Mouse (Mus musculus): Measurements from ENCODE around the gene Hspa1a. TPM values are rescaled to one million over a fixed set of nuclear protein-coding genes. Genes with fewer than 3 reads are reported as not detected.

Hspa1a gene
- total RNA-seq, 2 experiments from 2014 or later, result 3.0 to 5.4 TPM

DNA sequence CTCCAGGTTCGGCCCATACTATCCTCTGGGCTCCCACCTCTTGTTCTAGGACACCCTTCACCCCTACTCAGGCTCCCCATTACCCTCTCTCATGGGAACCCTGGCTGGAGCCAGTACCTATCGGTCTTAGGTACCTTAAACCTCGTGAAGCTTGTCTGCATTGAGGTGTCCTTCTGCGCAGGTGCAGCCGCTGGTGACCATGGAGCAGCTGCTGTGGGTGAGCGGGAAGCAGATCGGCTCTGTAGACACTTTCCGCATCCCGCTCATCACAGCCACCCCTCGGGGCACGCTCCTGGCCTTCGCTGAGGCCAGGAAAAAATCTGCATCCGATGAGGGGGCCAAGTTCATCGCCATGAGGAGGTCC lies 40.2 kb downstream of the Hspa1a start:
- intact Hi-C loops (cut with DNase I), result no loop called here
- DNase-seq (ENCODE audit: extremely low spot score in 1 of 2, low spot score in 2 of 2), result peak in 1 of 2 experiments; percentile 20

DNA sequence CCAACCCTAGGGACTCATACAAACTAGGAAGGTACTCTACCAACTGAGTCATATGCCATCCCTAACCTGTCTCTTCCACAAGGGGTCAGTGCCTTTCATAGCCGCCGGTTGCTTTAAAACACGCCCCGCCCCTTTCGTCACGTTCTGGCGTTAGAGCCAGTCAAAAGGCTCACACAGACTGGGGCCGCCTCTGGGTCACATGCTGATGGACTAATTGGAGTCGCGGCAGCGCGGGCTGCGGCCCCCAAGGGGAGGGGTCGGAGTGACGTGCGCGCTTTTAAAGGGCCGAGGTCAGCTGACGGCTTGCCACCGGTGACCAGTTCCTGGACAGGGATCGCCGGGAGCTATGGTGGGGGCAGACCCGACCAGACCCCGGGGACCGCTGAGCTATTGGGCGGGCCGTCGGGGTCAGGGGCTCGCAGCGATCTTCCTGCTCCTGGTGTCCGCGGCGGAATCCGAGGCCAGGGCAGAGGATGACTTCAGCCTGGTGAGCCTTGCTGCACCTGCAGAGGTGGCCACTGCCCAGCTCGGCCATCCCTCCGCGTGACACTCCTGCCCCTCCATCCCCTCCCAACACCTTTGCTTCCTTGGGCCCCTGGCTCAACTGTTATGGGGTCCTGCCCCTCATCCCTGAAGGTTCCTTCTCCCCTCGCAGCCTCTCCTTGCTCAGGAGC lies 40.8 kb downstream of the Hspa1a start, which contains the start of gene Neu1:
Neu1 (plus strand) TSS at position 193 of the 674 bp plus-strand sequence.
- intact Hi-C loops (cut with DNase I), result no loop called here
- DNase-seq (ENCODE audit: extremely low spot score in 1 of 2, low spot score in 2 of 2), result peak; percentile 97 to 99

DNA sequence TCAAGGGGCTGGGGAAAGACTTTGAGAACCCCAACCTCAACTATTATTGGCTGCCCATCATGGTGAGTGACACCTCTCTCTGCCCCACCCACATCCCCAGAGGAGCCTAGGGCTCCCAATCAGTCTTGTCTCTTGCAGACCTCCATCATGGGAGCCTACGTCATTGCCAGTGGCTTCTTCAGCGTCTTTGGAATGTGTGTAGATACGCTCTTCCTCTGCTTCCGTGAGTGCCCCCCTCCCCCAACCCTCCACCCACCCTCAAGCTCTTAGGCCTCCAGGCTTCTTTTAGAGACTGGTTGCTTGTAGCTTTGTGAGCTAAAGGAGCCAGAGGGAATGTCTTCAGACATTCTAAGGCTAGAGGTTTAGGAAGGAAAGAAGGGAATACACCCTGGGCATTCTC lies 43.1 kb downstream of the Hspa1a start:
- intact Hi-C loops (cut with DNase I), result no loop called here
- DNase-seq (ENCODE audit: extremely low spot score in 1 of 2, low spot score in 2 of 2), result no peak

DNA sequence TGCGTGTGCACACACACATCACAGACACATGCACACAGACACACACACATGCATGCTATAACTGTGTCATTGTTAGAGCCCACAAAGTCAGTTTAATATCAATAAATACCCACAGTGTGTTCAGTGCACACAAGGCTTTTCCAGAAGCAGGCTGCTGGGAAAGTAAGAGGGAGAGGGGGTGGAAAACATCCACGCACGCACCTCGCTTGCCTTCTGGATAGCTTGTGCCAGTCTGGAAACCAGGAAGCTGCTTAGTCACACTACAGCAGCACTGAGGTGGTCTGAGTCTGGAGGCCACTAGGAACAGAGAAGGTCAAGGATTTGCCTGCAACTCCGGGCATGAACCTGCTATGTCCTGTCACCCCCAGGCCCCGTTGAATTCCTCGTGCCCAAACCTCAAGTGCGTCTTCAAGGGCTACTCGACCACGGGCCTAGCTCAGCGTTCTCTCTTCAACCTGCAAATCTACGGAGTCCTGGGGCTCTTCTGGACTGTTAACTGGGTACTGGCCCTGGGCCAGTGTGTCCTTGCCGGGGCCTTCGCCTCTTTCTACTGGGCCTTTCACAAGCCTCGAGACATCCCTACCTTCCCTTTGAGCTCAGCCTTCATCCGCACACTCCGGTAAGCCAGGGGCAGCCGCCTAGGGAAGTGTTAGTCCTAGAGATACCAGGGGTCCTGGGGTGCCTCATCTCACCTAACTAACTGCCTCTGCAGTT lies 44.5 kb downstream of the Hspa1a start:
- DNase-seq (ENCODE audit: extremely low spot score in 1 of 2, low spot score in 2 of 2), result no peak
- intact Hi-C loops (cut with DNase I), result no loop called here

DNA sequence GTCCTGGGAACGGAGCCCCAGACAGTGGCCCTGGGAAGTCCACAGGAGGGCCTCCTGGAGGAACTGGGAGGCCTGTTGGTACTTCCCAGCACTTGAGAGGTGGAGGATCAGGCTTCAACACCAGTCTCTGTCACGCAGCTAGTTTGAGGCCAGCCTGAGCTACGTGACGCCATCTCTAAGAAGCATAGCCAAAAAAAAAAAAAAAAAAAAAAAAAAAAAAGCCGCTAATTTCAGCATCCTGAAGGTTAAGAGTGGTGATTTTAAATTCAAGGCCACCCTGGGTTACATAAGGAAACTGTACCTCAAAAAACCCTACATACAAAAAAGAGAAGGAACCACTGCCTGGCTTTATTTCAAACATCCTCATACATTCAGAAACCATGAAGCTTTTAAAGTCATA lies 47.7 kb downstream of the Hspa1a start:
- intact Hi-C loops (cut with DNase I), result no loop called here
- no peak for DNase-seq (ENCODE audit: extremely low spot score in 1 of 2, low spot score in 2 of 2)

DNA sequence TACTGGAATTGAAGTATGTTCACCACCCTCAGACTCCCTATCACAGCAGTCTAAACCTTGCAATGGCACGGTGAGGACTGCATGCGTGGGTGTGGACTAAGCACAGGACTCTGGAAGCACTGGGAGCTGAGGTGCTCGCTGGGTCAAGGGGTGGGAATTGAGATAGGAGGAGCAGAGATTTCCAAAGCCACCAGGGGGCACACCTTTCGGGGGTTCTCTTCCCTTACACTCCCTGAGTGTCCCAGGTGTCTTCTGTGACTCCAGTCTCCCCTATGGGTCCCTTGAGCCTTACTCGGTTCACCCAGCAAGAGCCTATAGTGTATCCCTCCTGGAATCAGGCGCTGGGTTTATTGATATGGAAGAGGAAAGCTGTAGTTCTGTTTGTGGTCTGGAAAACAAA lies 49.0 kb downstream of the Hspa1a start:
- intact Hi-C loops (cut with DNase I), result no loop called here
- DNase-seq (ENCODE audit: extremely low spot score in 1 of 2, low spot score in 2 of 2), result no peak

Other genes with a start within 250 kb of the Hspa1a start
- gene C4b, start 228.3 kb downstream of the Hspa1a start, total RNA-seq (2021), result 1 to 10 TPM; 6.7 to 7.4 TPM
- not detected for gene Cyp21a1, start 167.6 kb downstream of the Hspa1a start, total RNA-seq (2021)
- 10 to 100 TPM; 57.4 to 69.4 TPM for gene Stk19, start 135.2 kb downstream of the Hspa1a start, total RNA-seq (2021)
- gene Dxo, start 135.1 kb downstream of the Hspa1a start, total RNA-seq (2021), result 10 to 100 TPM; 31.2 to 33.1 TPM
- gene Skiv2l, start 121.9 kb downstream of the Hspa1a start, total RNA-seq (2021), result 10 to 100 TPM; 66.7 to 78.0 TPM
- 10 to 100 TPM; 28.1 to 28.4 TPM for gene Nelfe, start 121.8 kb downstream of the Hspa1a start, total RNA-seq (2021)
- under 1 TPM; 0.51 to 0.62 TPM for gene Cfb, start 109.6 kb downstream of the Hspa1a start, total RNA-seq (2021)
- gene Zbtb12, start 92.7 kb downstream of the Hspa1a start, total RNA-seq (2021), result 1 to 10 TPM; 6.3 to 6.8 TPM
- gene Gm20547, start 90.1 kb downstream of the Hspa1a start, total RNA-seq (2021), result not detected
- 1 to 10 TPM; 2.1 to 2.9 TPM for gene C2, start 73.9 kb downstream of the Hspa1a start, total RNA-seq (2021)
- 100 to 1,000 TPM; 174 to 181 TPM for gene Ehmt2, start 73.7 kb downstream of the Hspa1a start, total RNA-seq (2021)
- under 1 TPM; 0.14 to 0.30 TPM for gene Slc44a4, start 57.7 kb downstream of the Hspa1a start, total RNA-seq (2021)
- 10 to 100 TPM; 23.8 to 27.3 TPM for gene Neu1, start 40.9 kb downstream of the Hspa1a start, total RNA-seq (2021)
- gene Hspa1b, start 12.9 kb downstream of the Hspa1a start, total RNA-seq (2021), result 1 to 10 TPM; 1.2 to 2.0 TPM
- not detected for gene Gm20481, start 2.2 kb downstream of the Hspa1a start, total RNA-seq (2021)
- gene Hspa1l, start 547 bp upstream of the Hspa1a start, total RNA-seq (2021), result under 1 TPM in 1 of 2 experiments, not detected in 1; 0.20 TPM
- 10 to 100 TPM; 25.4 to 27.2 TPM for gene Lsm2, start 9.7 kb upstream of the Hspa1a start, total RNA-seq (2021)
- gene Vars, start 28.8 kb upstream of the Hspa1a start, total RNA-seq (2021), result 10 to 100 TPM; 55.1 to 56.7 TPM
- under 1 TPM; 0.18 to 0.19 TPM for gene Vwa7, start 44.4 kb upstream of the Hspa1a start, total RNA-seq (2021)
- gene Sapcd1, start 55.9 kb upstream of the Hspa1a start, total RNA-seq (2021), result 1 to 10 TPM in 1 of 2 experiments, under 1 TPM in 1; 0.83 to 1.0 TPM
- gene Msh5, start 74.6 kb upstream of the Hspa1a start, total RNA-seq (2021), result under 1 TPM; 0.81 to 0.97 TPM
- 10 to 100 TPM; 14.3 to 15.8 TPM for gene Clic1, start 77.8 kb upstream of the Hspa1a start, total RNA-seq (2021)
- 10 to 100 TPM; 26.3 to 31.1 TPM for gene Ddah2, start 86.9 kb upstream of the Hspa1a start, total RNA-seq (2021)
- not detected for gene Ly6g6c, start 93.2 kb upstream of the Hspa1a start, total RNA-seq (2021)
- not detected for gene Mpig6b, start 94.0 kb upstream of the Hspa1a start, total RNA-seq (2021)
- gene Ly6g6e, start 104.7 kb upstream of the Hspa1a start, total RNA-seq (2021), result 1 to 10 TPM; 1.6 to 2.3 TPM
- gene Ly6g6d, start 105.9 kb upstream of the Hspa1a start, total RNA-seq (2021), result 1 to 10 TPM in 1 of 2 experiments, not detected in 1; 1.1 TPM
- gene Ly6g6f, start 113.5 kb upstream of the Hspa1a start, total RNA-seq (2021), result not detected
- 10 to 100 TPM; 84.4 to 91.5 TPM for gene Abhd16a, start 117.1 kb upstream of the Hspa1a start, total RNA-seq (2021)
- not detected for gene Ly6g5c, start 136.1 kb upstream of the Hspa1a start, total RNA-seq (2021)
- gene Ly6g5b, start 143.3 kb upstream of the Hspa1a start, total RNA-seq (2021), result under 1 TPM; 0.58 to 0.81 TPM
- gene Gpank1, start 149.3 kb upstream of the Hspa1a start, total RNA-seq (2021), result 10 to 100 TPM; 13.2 to 17.7 TPM
- 100 to 1,000 TPM; 196 to 210 TPM for gene Csnk2b, start 149.9 kb upstream of the Hspa1a start, total RNA-seq (2021)
- 10 to 100 TPM; 23.8 to 24.6 TPM for gene D17H6S53E, start 154.2 kb upstream of the Hspa1a start, total RNA-seq (2021)
- under 1 TPM in 1 of 2 experiments, not detected in 1; 0.34 TPM for gene Apom, start 159.9 kb upstream of the Hspa1a start, total RNA-seq (2021)
- gene Bag6, start 163.0 kb upstream of the Hspa1a start, total RNA-seq (2021), result 100 to 1,000 TPM; 297 to 299 TPM
- gene Prrc2a, start 192.7 kb upstream of the Hspa1a start, total RNA-seq (2021), result 100 to 1,000 TPM; 261 to 270 TPM
- 10 to 100 TPM in 1 of 2 experiments, 1 to 10 TPM in 1; 8.0 to 12.5 TPM for gene Aif1, start 203.9 kb upstream of the Hspa1a start, total RNA-seq (2021)
- 10 to 100 TPM; 13.7 to 14.9 TPM for gene Lst1, start 216.3 kb upstream of the Hspa1a start, total RNA-seq (2021)
- gene Ltb, start 222.3 kb upstream of the Hspa1a start, total RNA-seq (2021), result 1 to 10 TPM in 1 of 2 experiments, under 1 TPM in 1; 0.77 to 1.4 TPM
- gene Tnf, start 229.9 kb upstream of the Hspa1a start, total RNA-seq (2021), result under 1 TPM in 1 of 2 experiments, not detected in 1; 0.19 TPM
- gene Lta, start 233.2 kb upstream of the Hspa1a start, total RNA-seq (2021), result 1 to 10 TPM in 1 of 2 experiments, under 1 TPM in 1; 0.51 to 1.1 TPM
- not detected for gene Gm16181, start 248.7 kb upstream of the Hspa1a start, total RNA-seq (2021)